Mouse (Mus musculus) kidney, adult 2 months (tissue): ENCODE results near the gene Suds3. TPM values are rescaled to one million over a fixed set of nuclear protein-coding genes. Genes with fewer than 3 reads are reported as not detected.

ENCODE experiments used
- DNase-seq: peaks from one replicate; pipeline ENCODE4 v3.0.0; 2021
- H3K27ac ChIP-seq: fragments of 200-500 bp; 2 replicates; pipeline ENCODE4 v1.5.1; 2012; ENCODE audit warnings: low read depth, low read length, control low read depth, inconsistent platforms; ENCODE audit not compliant: insufficient read depth
- H3K27me3 ChIP-seq: fragments of 200-500 bp; replicated peaks from 2 replicates; pipeline ENCODE4 v1.6.1; 2012; ENCODE audit warnings: mild to moderate bottlenecking, moderate library complexity, low read length, inconsistent platforms; ENCODE audit not compliant: control insufficient read depth, insufficient read depth
- H3K36me3 ChIP-seq: fragments of 200-500 bp; 2 replicates; pipeline ENCODE4 v1.6.1; 2012; ENCODE audit warnings: mild to moderate bottlenecking, moderate library complexity, low read length, inconsistent platforms; ENCODE audit not compliant: control insufficient read depth, insufficient read depth
- H3K4me1 ChIP-seq: fragments of 200-500 bp; 2 replicates; pipeline ENCODE4 v1.6.1; 2011; ENCODE audit warnings: low read length; ENCODE audit not compliant: control insufficient read depth, insufficient read depth
- H3K4me3 ChIP-seq: fragments of 200-500 bp; 2 replicates; pipeline ENCODE4 v1.5.1; 2011; ENCODE audit warnings: mild to moderate bottlenecking, low read depth, low read length, control low read depth; ENCODE audit not compliant: insufficient read depth
- CTCF ChIP-seq: fragments of 200-500 bp; conservative IDR thresholded peaks from 2 replicates; pipeline ENCODE4 v1.5.1; 2011; ENCODE audit warnings: low read depth, mild to moderate bottlenecking, control low read depth, low read length, moderate library complexity, mixed read lengths; ENCODE audit not compliant: insufficient read depth, insufficient read length
- POLR2A ChIP-seq: fragments of 200-500 bp; IDR thresholded peaks from one replicate; pipeline ENCODE4 v1.6.1; 2011; ENCODE audit warnings: low read depth, low read length, control low read depth
- WGBS: fragments of 180-500 bp; shearing (Covaris S2); methylation state at CpG from one replicate; pipeline ENCODE4 v1.1.7; 2018; 5-methylcytosine and 5-hydroxymethylcytosine counted together
- polyA plus RNA-seq: library from polyadenylated mRNA; depleted of rRNA; stranded (reverse); fragments of >200 nt; gene quantifications from 2 replicates; pipeline ENCODE4 v1.2.3, GENCODE M21; 2012

Suds3 gene
- polyA plus RNA-seq, 1 experiment, result 84.9 TPM

- no peak for DNase-seq
- no peaks in the 10 kb centered on the region for H3K27me3 ChIP-seq
- no peak overlapping the region for H3K27ac ChIP-seq
- no peaks in the 10 kb centered on the region for H3K4me1 ChIP-seq
- 5% methylated on average over 13 of the region's 13 CpGs for WGBS
- TF ChIP-seq POLR2A (no peak), CTCF (no peak)
- H3K4me3 ChIP-seq, result no peak overlapping the region
- peaks cover 2% of the 10 kb centered on the region; the same call in 1 of the 2 replicates for H3K36me3 ChIP-seq
Measured at GRCm38 (mm10) chr5:117087718-117088117, 28.2 kb downstream of the Suds3 start.

DNA sequence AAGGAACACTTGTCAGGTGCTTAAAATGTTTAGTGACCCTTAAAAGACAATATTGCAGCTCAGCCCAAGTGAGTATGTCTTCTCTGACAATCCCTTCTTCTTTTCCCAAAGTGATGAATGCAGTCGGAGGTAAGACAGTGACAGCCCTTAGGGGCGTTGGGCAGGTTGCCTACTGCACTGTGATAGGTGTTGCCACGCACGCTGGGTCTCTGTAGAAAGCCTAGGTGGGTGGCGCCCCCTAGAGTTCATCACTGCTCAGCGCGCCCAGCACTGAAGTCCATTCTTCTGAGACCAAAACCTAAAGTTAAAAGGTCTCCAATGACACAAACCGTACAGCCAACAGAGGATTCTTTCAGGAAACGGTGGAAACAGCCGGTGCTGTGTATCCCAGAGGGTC lies 46.4 kb downstream of the Suds3 start:
- no peak overlapping the region for H3K4me3 ChIP-seq
- 7% methylated on average over 10 of the region's 10 CpGs for WGBS
- DNase-seq, result no peak
- no peaks in the 10 kb centered on the region for H3K4me1 ChIP-seq
- no peak overlapping the region for H3K27ac ChIP-seq
- H3K27me3 ChIP-seq, result no peaks in the 10 kb centered on the region
- no peaks in the 10 kb centered on the region for H3K36me3 ChIP-seq
- TF ChIP-seq CTCF (peak; percentile 42), POLR2A (no peak)

- 9% methylated on average over 19 of the region's 19 CpGs for WGBS
- no peak overlapping the region for H3K27ac ChIP-seq
- no peak overlapping the region for H3K4me3 ChIP-seq
- TF ChIP-seq POLR2A (no peak), CTCF (no peak)
- no peaks in the 10 kb centered on the region for H3K36me3 ChIP-seq
- DNase-seq, result no peak
- H3K27me3 ChIP-seq, result no peaks in the 10 kb centered on the region
- no peaks in the 10 kb centered on the region for H3K4me1 ChIP-seq
Measured at GRCm38 (mm10) chr5:117068808-117069497, 47.0 kb downstream of the Suds3 start.

DNA sequence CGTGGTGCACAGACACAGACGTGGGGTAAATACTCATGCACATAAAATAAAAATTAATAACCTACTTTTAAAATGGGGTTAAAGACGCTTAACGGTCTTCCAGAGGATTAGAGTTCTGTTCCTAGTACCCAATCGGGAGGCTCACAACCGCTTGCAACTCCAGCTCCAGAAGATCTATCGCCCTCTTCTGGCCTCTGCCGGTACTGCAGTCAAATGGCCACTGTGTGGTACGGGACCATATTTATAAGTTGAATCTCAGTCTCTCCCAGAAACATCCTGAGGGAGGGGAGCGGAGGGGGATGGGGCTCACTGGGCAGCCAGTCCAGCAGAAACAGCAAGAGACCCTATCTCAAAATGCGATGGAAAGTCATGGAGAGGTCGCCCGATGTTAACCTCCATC lies 47.7 kb downstream of the Suds3 start:
- Histone ChIP-seq H3K27me3 (no peaks in the 10 kb centered on the region), H3K4me1 (no peaks in the 10 kb centered on the region), H3K36me3 (no peaks in the 10 kb centered on the region), H3K27ac (no peak overlapping the region), H3K4me3 (no peak overlapping the region)
- TF ChIP-seq CTCF (peak; percentile 46), POLR2A (no peak)
- WGBS, result 77% methylated on average over 13 of the region's 13 CpGs
- DNase-seq, result no peak

GRCm38 (mm10) chr5:117061251-117061650 lies 54.7 kb downstream of the Suds3 start:
- H3K27ac ChIP-seq, result no peak overlapping the region
- TF ChIP-seq CTCF, result no peak
- TF ChIP-seq POLR2A, result no peak
- DNase-seq, result no peak
- no peaks in the 10 kb centered on the region for H3K4me1 ChIP-seq
- H3K36me3 ChIP-seq, result no peaks in the 10 kb centered on the region
- 41% methylated on average over 2 of the region's 2 CpGs for WGBS
- H3K27me3 ChIP-seq, result no peaks in the 10 kb centered on the region
- no peak overlapping the region for H3K4me3 ChIP-seq

GRCm38 (mm10) chr5:117060484-117061130 lies 55.3 kb downstream of the Suds3 start:
- H3K27me3 ChIP-seq, result no peaks in the 10 kb centered on the region
- H3K4me1 ChIP-seq, result no peaks in the 10 kb centered on the region
- TF ChIP-seq CTCF, result no peak
- TF ChIP-seq POLR2A, result no peak
- DNase-seq, result no peak
- H3K36me3 ChIP-seq, result no peaks in the 10 kb centered on the region
- 79% methylated on average over 18 of the region's 18 CpGs for WGBS
- no peak overlapping the region for H3K27ac ChIP-seq
- no peak overlapping the region for H3K4me3 ChIP-seq

DNA sequence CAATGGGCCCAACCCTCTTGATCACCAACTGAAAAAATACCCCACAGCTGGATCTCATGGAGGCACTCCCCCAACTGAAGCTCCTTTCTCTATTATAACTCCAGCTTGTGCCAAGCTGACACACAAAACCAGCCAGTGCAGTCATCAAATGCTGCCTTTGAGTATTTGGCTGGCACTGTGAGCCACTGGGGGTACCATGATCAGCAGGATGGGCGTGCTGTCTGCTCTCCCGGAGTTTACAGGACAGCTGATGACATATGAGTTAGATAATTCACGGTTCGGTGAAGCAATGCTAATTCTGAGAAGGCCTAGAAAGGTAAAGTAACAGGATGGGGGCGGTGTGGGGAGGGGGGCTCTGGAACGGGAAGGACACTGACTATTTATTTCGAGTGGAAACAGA lies 66.0 kb downstream of the Suds3 start:
- Histone ChIP-seq H3K27me3 (no peaks in the 10 kb centered on the region), H3K27ac (no peak overlapping the region), H3K4me3 (no peak overlapping the region), H3K4me1 (no peaks in the 10 kb centered on the region), H3K36me3 (no peaks in the 10 kb centered on the region)
- TF ChIP-seq CTCF, result no peak
- TF ChIP-seq POLR2A, result no peak
- DNase-seq, result no peak
- 50% methylated on average over 7 of the region's 7 CpGs for WGBS

- Histone ChIP-seq H3K36me3 (no peaks in the 10 kb centered on the region), H3K4me3 (no peak overlapping the region), H3K27ac (no peak overlapping the region), H3K4me1 (no peaks in the 10 kb centered on the region), H3K27me3 (no peaks in the 10 kb centered on the region)
- peak; percentile 4 for DNase-seq
- WGBS, result 58% methylated on average over 10 of the region's 10 CpGs
- TF ChIP-seq CTCF, result no peak
- TF ChIP-seq POLR2A, result no peak
Measured at GRCm38 (mm10) chr5:117045101-117045500, 70.8 kb downstream of the Suds3 start.
